Mouse (Mus musculus) olfactory bulb, adult 2 months (tissue): Measurements from ENCODE around the gene Il2rb.

Experiments used
- CTCF ChIP-seq: fragments of 200-500 bp; IDR thresholded peaks from 2 replicates; pipeline ENCODE4 v1.5.1; 2012; ENCODE audit warnings: low read depth, mild to moderate bottlenecking, low read length, moderate library complexity; ENCODE audit not compliant: insufficient read depth
- POLR2A ChIP-seq: fragments of 200-500 bp; IDR thresholded peaks from 2 replicates; pipeline ENCODE4 v1.6.1; 2012; ENCODE audit warnings: mild to moderate bottlenecking, low read depth, low read length, moderate library complexity; ENCODE audit not compliant: insufficient read depth

DNA sequence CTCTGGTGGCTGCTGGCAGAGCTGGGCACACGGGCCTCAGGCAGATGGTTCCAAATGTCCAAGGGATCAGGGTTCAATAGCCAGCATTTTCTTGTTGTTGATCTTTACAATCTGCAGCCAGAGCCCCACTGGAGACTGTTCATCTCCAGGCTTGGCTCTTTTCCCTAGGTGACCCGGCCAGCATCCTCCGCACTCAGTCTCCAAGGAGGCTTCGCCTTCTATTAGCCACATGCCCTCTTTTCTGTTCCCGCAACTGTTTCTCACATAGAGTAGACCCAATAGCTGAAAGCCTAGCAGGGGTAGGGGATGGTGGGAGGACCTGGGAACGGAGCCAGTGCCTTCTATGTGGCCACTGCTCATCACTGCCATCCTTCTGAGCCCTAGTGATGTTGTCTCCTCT is 21.6 kb downstream of the Il2rb start:
- TF ChIP-seq POLR2A (no peak), CTCF (no peak)
